Mouse (Mus musculus) left cerebral cortex, adult 8-10 months (tissue): ENCODE results near the gene Pigg. TPM values are rescaled to one million over a fixed set of nuclear protein-coding genes. Genes with fewer than 3 reads are reported as not detected.

Source experiments
- DNase-seq, 2 experiments: peaks; one replicate each; pipeline ENCODE4 v3.0.0; 2022; ENCODE audit warnings: low spot score in 2 of 2
- total RNA-seq, 4 experiments: library from RNA; stranded (reverse); gene quantifications; 2 replicates each; pipeline ENCODE4 v1.2.4; 2022

The Pigg gene
- total RNA-seq, 4 experiments from 2014 or later: 11.1 to 11.5 (median 11.3) TPM

DNA sequence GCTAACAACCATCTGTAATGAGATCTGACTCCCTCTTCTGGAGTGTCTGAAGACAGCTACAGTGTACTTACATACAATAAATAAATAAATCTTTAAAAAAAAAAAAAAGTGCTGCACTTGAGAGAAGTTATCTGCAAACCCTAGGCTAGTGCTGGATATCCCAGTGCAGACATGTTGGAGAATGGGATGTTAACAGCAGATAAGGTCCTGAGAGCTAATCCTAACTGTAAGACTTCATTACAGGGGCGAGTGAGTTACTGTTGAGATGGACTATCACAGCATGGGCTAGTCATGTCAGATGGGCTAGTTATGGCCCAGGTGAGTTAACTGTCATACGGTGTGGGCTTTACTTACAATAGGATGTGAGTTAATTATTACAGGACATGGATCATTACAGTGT lies 41.6 kb downstream of the Pigg start:
- no peak for DNase-seq

DNA sequence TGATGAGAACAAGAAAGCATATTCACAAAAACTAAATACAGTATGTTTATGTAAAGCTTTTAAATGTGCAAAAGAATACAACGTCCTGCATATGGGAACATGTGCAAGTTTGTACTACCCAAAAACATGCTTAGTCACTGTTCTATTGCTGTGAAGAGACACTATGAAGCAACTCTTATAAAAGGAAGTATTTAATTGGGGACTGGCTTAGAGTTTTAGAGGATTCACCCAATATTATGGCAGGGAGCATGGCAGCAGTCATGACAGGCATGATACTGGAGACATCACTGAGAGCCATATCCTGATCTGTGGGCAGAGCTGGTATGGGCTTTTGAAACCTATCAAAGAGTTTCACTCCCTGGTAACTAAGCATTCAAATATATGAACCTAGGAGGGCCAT lies 45.5 kb downstream of the Pigg start:
- DNase-seq: no peak

DNA sequence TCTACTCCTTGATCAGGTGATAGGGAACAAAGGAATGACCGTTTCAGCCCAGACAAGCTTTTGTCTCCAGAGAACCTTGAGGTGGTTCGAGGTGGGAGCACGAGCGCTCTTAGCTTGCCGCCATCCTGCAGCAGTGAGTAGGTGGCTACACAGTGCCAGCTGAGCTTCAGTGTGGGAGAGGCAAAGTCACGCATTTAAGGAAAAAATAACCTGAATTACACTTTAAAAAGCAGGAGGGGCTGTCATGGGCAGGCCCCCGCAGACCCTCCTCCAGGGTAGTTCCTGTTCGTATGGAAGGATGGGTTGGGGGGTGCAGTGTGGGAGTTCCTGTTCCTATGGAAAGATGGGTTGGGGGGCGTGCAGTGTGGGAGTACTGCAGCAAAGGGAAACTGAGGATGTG lies 47.1 kb downstream of the Pigg start:
- DNase-seq: peak; percentile 30 to 73

DNA sequence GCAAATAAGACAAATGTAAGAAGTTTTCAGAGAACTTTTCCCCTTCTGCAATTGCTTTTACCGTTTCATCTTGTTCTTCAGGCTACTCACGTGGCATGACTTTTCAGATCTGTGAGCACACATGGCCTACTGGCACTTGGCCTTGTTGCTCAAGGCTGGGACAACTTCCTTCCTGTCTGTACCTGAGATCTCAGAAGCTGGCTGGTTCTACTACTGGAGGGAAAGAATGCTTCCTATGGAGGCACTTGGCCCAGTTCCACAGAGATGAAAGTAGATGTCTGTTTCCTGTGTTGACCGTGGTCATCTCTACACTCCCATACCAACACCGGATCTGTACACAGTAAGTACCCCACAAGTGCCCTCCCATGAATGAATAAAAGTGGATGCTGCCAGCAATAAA lies 47.8 kb downstream of the Pigg start:
- DNase-seq: no peak

DNA sequence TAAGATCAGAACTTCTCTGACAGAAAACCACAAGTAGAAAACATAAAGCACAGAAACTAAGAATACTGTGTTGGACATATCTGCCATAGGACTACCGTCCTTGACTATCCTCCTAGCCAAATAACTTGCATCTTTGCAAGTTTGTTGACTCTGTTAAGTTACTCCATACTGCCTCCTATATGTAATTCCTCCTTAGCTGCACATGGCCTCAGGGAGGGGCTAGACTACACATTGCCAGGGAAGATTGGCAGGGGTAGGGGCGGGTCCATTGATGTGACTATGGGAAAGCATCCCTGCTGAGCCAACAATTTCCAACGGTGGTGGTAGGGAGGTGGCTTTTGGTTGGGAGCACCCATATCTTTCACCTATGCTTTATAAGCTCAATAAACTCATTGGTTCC lies 49.9 kb downstream of the Pigg start:
- DNase-seq: no peak

DNA sequence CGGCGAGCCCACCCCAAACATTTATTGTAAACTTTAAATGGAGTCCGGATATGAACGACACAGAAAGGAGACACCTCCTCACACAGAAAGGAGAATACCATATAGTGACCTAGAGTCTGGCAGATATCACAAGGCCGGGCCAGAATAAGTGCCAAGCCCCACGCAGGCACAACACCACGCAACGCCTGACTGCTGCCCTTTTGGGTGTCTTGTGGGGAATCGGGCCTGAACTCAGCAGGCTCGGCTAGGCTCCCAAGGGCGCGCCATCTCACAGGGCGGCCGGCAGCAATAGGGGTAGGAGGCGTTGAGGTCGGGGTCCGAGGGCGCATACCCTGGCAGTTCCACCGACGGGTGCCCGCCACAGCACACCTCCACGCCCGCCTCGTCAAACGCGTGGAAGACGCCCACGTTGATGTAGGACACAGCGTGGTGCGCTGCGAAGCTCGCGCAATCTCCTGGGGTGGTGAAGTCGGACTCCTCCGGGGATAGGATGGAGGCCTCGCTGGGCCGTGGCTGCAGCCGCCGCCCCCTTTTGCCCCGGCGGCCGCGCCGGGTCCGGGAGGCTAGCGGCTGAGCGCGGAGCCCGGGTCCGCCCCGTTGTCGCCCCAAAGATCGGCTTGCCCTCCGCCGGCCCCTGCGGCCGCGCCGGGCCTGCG lies 54.0 kb downstream of the Pigg start:
- DNase-seq: no peak

DNA sequence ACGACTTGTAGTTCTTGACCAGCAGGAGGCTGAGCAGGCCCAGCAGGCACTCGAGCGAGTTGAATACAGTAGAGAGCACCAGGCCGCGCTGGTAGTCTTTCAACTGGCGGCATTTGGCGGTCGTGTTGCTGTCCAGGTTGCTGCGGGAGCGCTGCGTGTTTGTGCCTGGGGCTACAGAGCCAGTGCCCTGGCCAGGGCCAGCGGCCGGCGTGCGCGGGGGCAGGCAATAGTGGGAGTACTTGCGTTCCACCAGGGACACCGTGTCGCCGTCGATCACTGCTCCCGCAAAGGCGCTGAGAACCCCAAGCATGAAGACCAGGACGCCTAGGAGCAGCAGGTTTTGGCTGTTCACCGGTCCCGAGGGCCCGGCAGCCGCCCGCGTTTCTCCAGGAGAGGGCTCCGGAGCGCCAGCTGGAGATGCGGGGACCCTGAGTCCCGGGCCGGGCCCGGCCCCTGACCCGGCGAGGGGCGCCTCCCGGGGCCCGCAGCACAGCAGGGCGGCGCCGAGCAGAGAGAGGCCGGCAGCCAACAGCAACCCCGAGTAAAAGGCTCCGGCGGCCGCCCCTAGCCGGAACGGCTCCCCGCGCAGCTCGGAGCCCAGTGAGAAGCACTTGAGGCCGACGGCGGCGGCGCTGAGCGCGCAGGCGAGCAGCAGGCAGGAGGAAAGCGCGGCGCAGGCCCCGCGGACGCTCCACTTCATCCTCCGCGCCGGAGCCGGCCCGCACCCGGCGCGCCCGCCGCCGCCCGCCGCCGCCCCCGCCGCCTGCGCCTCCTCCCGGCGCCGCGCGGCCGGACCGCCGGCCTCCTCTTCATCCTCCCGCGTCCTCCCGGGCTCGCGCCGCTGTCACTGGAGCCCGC lies 54.8 kb downstream of the Pigg start:
- DNase-seq: peak in 1 of 2 experiments; percentile 50

DNA sequence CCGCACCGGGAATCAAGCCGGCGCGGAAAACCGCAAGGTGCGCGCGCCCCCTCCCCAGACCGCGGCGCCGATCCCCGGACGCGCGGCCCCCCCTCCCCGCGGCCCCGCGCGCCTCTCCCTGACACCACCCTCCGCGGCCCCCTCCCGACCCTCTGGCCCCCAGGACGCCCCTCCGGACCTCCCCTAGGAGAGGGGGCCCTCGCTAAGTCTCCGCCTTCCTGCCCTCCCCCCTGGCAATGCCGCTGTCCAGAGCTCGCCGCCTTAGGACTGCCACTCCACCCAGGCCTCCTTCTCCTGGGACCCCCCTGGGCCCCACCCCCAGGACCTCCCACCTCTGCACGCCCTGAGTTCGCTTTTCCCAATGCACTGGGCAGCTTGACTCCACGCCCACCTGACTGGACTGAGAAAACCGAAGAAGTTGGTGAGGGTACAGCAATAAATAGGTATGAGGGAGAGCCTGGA lies 55.5 kb downstream of the Pigg start, which contains the start of gene Gm42517:
Gene Gm42517, minus strand, starts transcription at position 52 of the 462 bp plus-strand sequence.
- DNase-seq: no peak

DNA sequence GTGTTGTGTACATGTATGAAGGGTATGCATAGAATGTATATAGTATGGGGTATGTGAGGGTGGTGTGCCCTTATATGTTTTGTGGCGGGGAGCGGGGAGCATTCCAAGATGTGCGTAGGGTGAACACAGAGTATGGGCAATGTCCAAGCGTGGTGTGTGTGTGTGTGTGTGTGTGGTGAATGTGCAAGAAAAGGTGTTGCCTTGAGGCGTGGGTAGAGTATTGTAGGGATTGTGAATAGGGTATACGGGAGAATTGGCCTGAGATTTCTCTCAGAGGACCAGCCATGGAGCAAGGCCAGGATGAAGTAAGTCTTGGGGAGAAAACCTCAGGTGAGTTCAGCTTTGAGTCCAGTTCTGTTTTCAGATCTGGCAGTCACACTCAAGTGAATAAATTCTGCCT lies 56.0 kb downstream of the Pigg start:
- DNase-seq: no peak

DNA sequence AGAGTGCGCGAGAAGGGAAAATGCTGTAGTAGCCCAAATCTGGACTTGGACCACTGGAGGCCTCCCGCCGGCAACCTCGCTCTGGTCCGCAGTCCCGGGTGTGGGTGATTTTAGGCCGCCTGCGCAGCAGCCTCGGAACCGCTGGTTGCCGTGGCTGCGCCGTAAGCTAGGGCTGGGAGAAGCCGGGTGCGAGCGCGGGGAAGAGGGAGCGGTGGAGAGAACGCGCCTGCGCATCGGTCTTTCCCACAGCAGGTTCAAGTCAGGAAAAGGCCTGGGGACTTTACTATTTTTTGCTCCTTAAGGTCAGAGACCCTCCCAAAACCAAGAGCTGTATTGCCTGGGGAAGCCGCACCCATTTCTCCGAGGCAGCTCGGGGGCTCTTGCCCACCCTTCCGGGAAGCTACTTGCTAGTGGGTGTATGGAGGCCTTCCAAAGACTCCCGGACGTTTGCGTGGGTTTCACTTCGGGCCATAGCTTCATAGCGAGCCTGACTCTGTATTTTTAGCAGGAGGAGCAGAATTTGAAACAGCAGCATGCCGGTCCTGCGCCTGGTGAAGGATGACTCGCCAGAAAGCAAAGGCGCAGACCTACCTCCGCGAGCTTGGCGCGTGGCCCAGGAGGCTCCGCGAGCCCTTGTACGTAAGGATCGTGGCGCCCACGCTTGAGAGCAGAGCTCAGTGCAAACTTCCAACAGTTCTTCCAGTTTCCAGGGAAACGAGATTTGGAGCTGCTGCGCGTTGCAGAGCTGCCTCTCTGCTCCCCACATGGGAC lies 56.6 kb downstream of the Pigg start:
- peak; percentile 83 to 96 for DNase-seq

DNA sequence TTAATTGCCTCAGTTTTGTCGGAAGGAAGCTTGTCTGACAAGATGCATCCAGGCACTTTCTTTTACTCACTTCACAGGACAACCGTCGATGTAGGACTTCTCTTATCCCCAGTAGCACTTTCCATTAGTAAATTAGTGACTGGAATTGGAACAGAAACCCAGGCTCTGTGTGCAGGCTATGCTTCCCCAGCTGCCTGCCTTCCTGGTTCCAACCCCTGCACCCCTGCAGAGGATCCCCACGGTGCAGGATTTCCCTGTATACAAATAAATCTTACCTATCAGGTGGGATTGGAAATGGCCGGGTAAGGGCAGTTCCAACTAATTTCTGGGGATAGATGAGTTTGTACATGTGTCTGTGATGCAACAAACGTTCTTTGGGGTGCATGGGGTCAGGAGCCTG lies 57.6 kb downstream of the Pigg start:
- no peak for DNase-seq

DNA sequence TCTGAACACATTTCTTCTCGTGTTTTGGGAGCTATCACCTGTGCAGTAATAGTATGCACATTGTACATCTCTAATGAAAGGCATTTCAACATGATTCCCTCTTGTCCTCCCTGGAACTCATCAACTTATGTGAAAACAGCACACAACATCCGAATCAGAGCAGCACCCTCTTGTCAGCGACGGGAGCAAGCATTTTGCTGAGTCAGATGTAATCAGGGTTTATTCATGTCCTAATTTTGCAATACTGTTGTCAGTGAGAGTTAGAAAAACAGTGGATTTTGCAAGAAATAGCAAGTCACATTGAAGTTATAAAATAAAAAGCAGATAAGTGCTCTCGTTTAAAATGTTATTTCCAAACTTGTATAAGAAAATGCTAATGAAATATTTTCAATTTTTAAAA lies 61.7 kb downstream of the Pigg start:
- no peak for DNase-seq

DNA sequence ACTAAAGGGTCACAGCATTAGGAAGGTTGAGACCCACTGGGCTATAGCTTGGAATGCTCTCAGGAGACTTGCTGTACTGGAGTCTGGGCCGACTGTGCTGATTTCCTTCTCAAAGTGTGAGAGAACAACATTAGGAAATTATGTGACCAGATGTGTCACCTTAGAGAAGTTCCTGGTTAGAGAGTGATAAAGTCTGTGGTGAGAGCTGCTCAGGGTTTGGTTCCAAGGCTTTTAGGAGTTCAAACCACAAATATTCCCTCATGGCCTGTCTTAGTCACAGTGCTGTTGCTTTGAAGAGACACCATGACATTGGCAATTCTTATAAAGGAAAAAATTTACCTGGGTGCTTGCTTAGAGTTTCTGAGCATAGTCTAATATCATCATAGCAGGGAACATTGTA lies 63.6 kb downstream of the Pigg start:
- no peak for DNase-seq

DNA sequence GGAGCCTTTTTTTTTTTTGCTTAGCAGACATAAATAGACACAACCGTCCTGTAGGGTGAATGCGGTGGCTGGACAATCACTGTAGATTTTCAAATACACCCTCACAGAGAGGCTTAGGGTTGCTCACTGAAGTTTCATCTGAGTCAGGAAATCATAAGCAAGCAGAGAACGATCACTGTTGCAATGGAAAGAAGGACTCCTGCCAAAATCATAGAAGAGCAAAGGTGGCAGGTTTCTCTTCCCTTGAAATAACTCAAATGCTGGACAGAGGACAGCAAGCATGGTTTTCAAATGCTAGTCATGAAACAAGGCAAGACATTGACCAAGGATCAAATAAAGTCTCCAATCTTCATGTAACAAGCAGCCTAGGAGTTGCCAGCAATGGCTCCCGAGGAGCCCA lies 65.9 kb downstream of the Pigg start:
- no peak for DNase-seq

DNA sequence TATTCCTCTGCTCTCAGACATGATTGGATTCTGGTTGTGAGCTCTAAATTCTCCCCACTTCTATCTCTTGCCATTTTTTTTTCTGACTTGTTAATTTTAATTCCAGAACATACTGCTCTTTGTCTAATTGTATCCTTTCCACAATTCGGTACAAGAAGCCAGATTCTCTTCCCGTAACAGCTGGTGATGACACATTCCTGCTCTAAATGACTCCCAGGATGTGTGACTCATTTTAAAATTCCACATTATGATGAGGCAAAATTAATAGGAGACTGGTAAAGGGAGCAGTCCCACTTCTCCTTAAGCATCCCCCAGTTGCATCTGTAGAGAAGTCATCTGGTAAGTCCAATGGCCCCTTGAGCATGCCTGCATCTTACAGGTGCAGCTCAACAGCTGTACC lies 73.2 kb downstream of the Pigg start:
- DNase-seq: no peak

DNA sequence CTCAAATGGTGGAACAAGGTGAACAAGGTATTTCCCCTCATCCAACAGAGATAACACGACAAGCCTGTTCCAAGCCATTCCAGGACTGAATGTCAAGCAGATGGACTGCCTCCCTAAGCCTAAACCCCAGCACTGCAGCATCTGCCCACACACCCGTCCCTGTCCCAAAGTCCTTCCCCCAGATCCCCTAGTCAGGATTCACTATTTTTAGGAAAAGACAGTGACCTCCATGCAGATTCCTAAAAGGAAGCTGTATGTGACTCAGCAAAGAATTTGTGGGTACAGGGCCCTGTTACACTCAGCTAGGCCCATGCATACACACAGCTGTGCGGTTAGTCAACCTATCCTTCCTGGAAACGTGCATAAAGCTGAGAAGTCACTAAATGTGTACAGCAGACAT lies 74.0 kb downstream of the Pigg start:
- no peak for DNase-seq

DNA sequence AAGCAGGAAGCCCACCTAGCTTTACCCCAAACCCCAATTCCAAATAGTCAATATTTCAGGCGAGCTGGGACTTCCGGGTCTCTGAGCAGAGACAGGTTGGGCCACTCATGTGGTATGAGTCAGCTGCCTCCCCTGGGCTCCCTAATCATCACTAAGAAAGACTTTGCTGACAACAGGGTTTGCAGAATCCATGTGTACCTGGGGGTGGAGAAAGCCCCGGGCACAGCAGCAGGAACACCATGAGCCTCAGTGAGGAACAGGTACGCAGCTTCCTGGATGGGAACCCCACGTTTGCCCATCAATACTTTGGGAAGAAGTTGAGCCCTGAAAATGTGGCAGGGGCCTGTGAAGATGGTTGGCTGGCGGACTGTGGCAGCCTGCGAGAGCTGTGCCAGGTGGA lies 75.8 kb downstream of the Pigg start, which contains the start of gene Pde6b:
Gene Pde6b, plus strand, starts transcription at position 191 of the 400 bp plus-strand sequence.
- no peak for DNase-seq

DNA sequence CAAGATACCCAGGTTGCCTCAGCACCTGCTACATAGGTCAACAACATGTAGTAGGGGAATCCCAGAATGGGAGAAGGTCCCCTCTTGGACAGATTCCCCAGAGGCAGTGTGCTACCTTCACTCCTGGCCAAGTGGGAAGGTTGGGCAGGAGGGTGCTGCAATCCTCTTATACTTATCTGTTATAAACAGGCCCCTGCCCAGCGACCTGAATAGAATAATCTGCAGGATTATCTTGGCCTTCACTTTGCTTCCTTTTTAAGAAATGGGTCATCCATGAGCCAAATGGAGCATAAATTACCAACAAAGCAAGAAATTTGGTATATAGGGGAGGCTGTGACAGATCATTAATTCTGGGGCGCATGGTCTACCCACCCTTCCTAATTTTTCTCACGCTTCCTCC lies 77.3 kb downstream of the Pigg start:
- no peak for DNase-seq
